Mouse (Mus musculus): ENCODE measurements around the gene Gm8237. TPM values are rescaled to one million over a fixed set of nuclear protein-coding genes. Genes with fewer than 3 reads are reported as not detected.
"Not testable (repeated sequence)": the region's sequence is repeated elsewhere in the genome, so short reads cannot be mapped to it uniquely, and the experiment has no call there.

Gene Gm8237
- polyA plus RNA-seq (2015; fragmentation: Nextera tagmentation; extraction: Ambion mirVana) = not detected in 2 replicates

DNA sequence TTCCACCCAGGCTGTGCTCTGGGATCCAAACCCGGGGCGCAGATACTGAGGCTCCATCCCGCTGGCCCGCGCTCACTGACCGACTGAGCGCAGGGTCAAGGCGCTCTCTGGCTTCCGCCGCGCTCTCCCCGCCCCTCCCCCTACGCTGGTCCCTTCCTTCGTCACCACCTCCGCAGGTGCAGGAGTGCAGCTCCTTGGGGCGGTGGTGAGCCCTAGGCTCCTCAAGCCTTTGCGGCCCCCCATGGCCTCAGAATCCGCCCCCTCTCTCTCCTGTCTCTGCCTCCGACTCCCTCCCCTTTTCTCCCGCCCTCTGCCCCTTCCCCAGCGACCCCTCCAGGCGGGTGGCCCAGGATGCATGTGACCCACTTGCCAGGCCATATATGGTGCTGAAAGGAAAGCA lies at the start of gene Gm8237:
Gene Gm8237, minus strand, starts transcription at position 142 of the 400 bp plus-strand sequence.
- WGBS = 1% methylated on average over 21 of the region's 22 CpGs
- H3K9me3 ChIP-seq; H3K36me3 ChIP-seq; H3K27me3 ChIP-seq; H3K4me1 ChIP-seq; ATAC-seq (ENCODE audit: insufficient number of reproducible peaks, insufficient read depth, low FRiP score, low TSS enrichment, low read depth); H3K27ac ChIP-seq: not testable (repeated sequence)
- peak within 1 kb of the TSS; percentile 42 for H3K4me3 ChIP-seq
- peak within 1 kb of the TSS; percentile 49; the same call in 1 of the 2 replicates for H3K9ac ChIP-seq
- peak within 1 kb of the TSS; percentile 71 for H3K4me2 ChIP-seq

GRCm38 (mm10) chr14:5923276-5923675 lies 43.1 kb upstream of the Gm8237 start:
- not testable (repeated sequence) for H3K9ac ChIP-seq; H3K36me3 ChIP-seq; H3K4me1 ChIP-seq; H3K9me3 ChIP-seq; ATAC-seq (ENCODE audit: insufficient number of reproducible peaks, insufficient read depth, low FRiP score, low TSS enrichment, low read depth); H3K4me3 ChIP-seq; H3K4me2 ChIP-seq; H3K27me3 ChIP-seq; H3K27ac ChIP-seq
- WGBS = 76% methylated on average over 7 of the region's 7 CpGs

GRCm38 (mm10) chr14:5918330-5918942 lies 38.3 kb upstream of the Gm8237 start:
- not testable (repeated sequence) for H3K27ac ChIP-seq; H3K27me3 ChIP-seq; ATAC-seq (ENCODE audit: insufficient number of reproducible peaks, insufficient read depth, low FRiP score, low TSS enrichment, low read depth); H3K36me3 ChIP-seq; H3K4me2 ChIP-seq; H3K9ac ChIP-seq; H3K9me3 ChIP-seq; H3K4me3 ChIP-seq; H3K4me1 ChIP-seq
- 73% methylated on average over 4 of the region's 4 CpGs for WGBS

DNA sequence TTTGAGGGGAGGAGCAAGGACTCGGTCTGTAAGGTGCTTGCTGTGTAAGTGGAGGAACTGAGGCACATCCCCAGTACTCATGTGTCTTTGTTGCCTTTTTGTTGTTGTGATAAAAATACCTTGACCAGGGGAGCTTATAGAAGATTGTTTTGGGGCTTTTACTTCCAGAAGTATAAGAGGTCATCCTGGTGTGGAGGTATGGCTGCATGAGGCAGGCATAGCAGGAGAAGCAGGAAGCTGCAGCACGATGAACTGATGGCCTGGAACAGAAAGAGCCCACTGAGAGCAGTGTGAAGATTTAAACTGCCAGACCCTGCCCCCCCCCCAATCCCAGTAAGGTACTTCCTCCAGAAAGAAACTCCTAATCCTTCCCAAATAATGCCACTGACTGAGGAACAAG lies 33.5 kb upstream of the Gm8237 start:
- WGBS = 83% methylated on average over 2 of the region's 2 CpGs
- H3K27me3 ChIP-seq, H3K4me3 ChIP-seq: not testable (repeated sequence)

GRCm38 (mm10) chr14:5879791-5880190 lies 391 bp downstream of the Gm8237 start:
- H3K27ac ChIP-seq; H3K9me3 ChIP-seq; H3K27me3 ChIP-seq; ATAC-seq (ENCODE audit: insufficient number of reproducible peaks, insufficient read depth, low FRiP score, low TSS enrichment, low read depth); H3K36me3 ChIP-seq; H3K4me1 ChIP-seq: not testable (repeated sequence)
- 2% methylated on average over 23 of the region's 28 CpGs for WGBS
- Histone ChIP-seq H3K4me2 (peak overlapping the region; percentile 71), H3K4me3 (peak overlapping the region; percentile 42), H3K9ac (peak overlapping the region; percentile 49; the same call in 1 of the 2 replicates)

More for the DNA sequence above, 33.5 kb upstream of the Gm8237 start:
- not testable (repeated sequence) for ATAC-seq (ENCODE audit: insufficient number of reproducible peaks, insufficient read depth, low FRiP score, low TSS enrichment, low read depth); H3K4me1 ChIP-seq; H3K4me2 ChIP-seq; H3K36me3 ChIP-seq; H3K9ac ChIP-seq; H3K9me3 ChIP-seq; H3K27ac ChIP-seq

DNA sequence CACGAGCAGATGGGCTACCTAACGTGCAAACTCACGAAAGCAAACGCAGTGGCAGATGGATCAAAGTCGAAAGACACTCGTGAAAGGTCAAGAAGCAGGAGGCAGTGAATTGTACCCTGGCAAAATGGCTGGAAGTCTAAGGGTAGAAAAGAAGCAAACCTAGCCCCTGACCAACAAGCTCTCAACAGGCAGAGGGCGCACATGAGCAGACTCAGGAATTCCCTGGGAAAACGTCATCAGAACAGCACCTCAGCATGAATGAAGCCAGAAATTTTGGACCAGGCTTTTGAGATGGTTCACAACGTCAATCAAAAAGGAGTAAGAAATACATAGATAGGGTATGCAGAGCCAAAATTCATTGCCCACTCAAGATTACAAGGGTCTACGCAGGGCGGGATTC lies 1.0 kb downstream of the Gm8237 start:
- H3K9ac ChIP-seq; ATAC-seq (ENCODE audit: insufficient number of reproducible peaks, insufficient read depth, low FRiP score, low TSS enrichment, low read depth); H3K4me2 ChIP-seq; H3K9me3 ChIP-seq; H3K4me3 ChIP-seq; H3K27ac ChIP-seq; H3K4me1 ChIP-seq; H3K27me3 ChIP-seq; H3K36me3 ChIP-seq: not testable (repeated sequence)
- 8% methylated on average over 7 of the region's 11 CpGs for WGBS

DNA sequence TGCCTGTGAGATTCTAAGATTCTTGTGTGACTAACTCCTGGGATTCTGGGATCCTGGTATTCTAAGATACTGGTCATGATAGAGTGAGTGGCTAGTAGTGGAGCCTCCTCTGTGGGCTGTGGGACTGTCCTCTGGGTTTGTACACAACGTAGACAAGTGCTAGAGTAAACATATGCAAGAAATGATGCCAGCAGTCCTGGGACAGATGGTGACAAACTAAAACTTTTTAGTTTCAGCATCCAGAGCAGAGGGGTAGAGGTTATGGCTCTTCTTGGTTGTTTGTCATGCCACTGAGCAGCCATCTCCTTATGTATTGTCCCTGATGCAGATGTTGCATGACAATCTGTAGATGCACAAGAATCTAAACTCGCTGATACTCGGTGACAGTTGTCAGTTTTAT lies 24.3 kb downstream of the Gm8237 start:
- H3K4me1 ChIP-seq, H3K27ac ChIP-seq: not testable (repeated sequence)
- WGBS = 81% methylated on average over 3 of the region's 3 CpGs

GRCm38 (mm10) chr14:5830229-5830628 lies 50.0 kb downstream of the Gm8237 start, which contains the start of gene Gm3424:
Gene Gm3424 (minus strand): TSS chr14:5830329.
- H3K27ac ChIP-seq; H3K4me2 ChIP-seq; H3K36me3 ChIP-seq; ATAC-seq (ENCODE audit: insufficient number of reproducible peaks, insufficient read depth, low FRiP score, low TSS enrichment, low read depth); H3K4me3 ChIP-seq; H3K4me1 ChIP-seq; H3K9me3 ChIP-seq; H3K9ac ChIP-seq; H3K27me3 ChIP-seq: not testable (repeated sequence)
- no CpG with 5 or more reads among the region's 3 CpGs for WGBS

More for the DNA sequence above, 24.3 kb downstream of the Gm8237 start:
- not testable (repeated sequence) for H3K9ac ChIP-seq; H3K27me3 ChIP-seq; ATAC-seq (ENCODE audit: insufficient number of reproducible peaks, insufficient read depth, low FRiP score, low TSS enrichment, low read depth); H3K4me2 ChIP-seq; H3K36me3 ChIP-seq; H3K9me3 ChIP-seq; H3K4me3 ChIP-seq

DNA sequence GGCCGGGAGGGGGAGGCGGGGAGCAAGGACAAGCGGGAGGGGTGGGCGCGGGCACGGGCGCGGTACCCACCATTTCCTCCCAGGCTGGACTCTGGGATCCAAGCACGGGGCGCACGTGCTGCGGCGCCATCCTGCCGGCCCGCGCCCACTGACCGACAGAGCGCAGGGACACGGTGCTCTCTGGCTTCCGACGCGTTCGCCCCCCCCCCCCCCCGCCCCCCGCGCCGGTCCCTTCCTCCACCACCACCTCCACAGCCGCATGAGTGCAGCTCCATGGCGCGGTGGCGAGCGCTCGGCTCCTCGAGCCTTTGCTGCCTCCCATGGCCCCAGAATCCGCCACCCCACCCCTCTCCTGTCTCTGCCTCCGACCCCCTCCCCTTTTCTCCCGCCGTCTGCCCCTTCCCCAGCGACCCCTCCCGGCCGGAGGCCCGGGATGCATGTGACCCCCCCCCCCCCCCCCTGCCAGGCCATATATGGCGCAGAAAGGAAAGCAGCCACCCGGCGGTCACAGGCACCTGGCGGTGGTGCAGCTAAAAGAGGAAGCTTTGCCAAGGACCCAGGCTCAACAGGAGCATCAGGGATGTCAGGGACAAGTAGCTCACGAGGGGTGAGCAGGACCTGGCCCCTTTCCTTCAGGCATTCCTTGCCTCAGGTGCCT lies 67.4 kb downstream of the Gm8237 start:
- H3K4me2 ChIP-seq; H3K36me3 ChIP-seq; ATAC-seq (ENCODE audit: insufficient number of reproducible peaks, insufficient read depth, low FRiP score, low TSS enrichment, low read depth); H3K27ac ChIP-seq; H3K4me1 ChIP-seq; H3K9me3 ChIP-seq; H3K9ac ChIP-seq; H3K4me3 ChIP-seq; H3K27me3 ChIP-seq: not testable (repeated sequence)
- no CpG with 5 or more reads among the region's 47 CpGs for WGBS

Other genes starting within 250 kb of the Gm8237 start
- not detected in 2 replicates for gene Gm8265, start 247.4 kb downstream of the Gm8237 start, polyA plus RNA-seq (2015; fragmentation: Nextera tagmentation; extraction: Ambion mirVana)
- not detected in 2 replicates for gene Gm9603, start 192.9 kb downstream of the Gm8237 start, polyA plus RNA-seq (2015; fragmentation: Nextera tagmentation; extraction: Ambion mirVana)
- not detected in 2 replicates for gene Gm3373, start 138.8 kb downstream of the Gm8237 start, polyA plus RNA-seq (2015; fragmentation: Nextera tagmentation; extraction: Ambion mirVana)
- 0.84 and 1.1 TPM in 2 replicates for gene Gm3383, start 72.4 kb downstream of the Gm8237 start, polyA plus RNA-seq (2015; fragmentation: Nextera tagmentation; extraction: Ambion mirVana)
- not detected in 2 replicates for gene Gm3424, start 50.1 kb downstream of the Gm8237 start, polyA plus RNA-seq (2015; fragmentation: Nextera tagmentation; extraction: Ambion mirVana)
- gene Gm3248, start 81.4 kb upstream of the Gm8237 start, polyA plus RNA-seq (2015; fragmentation: Nextera tagmentation; extraction: Ambion mirVana) = 0.28 and 0.30 TPM in 2 replicates
- gene Gm3453, start 98.8 kb upstream of the Gm8237 start, polyA plus RNA-seq (2015; fragmentation: Nextera tagmentation; extraction: Ambion mirVana) = not detected in 2 replicates
- gene Gm6337, start 177.9 kb upstream of the Gm8237 start, polyA plus RNA-seq (2015; fragmentation: Nextera tagmentation; extraction: Ambion mirVana) = not detected in 2 replicates
- gene Gm8206, start 213.6 kb upstream of the Gm8237 start, polyA plus RNA-seq (2015; fragmentation: Nextera tagmentation; extraction: Ambion mirVana) = 0.98 and 2.1 TPM in 2 replicates
- 1.6 and 2.2 TPM in 2 replicates for gene Gm3468, start 228.3 kb upstream of the Gm8237 start, polyA plus RNA-seq (2015; fragmentation: Nextera tagmentation; extraction: Ambion mirVana)
- gene Gm3476, start 245.4 kb upstream of the Gm8237 start, polyA plus RNA-seq (2015; fragmentation: Nextera tagmentation; extraction: Ambion mirVana) = not detected in 2 replicates

Measured in embryonic facial prominence, embryonic 13.5 days (tissue).